Mouse (Mus musculus) embryo, embryonic 10.5 days (tissue): ENCODE data around the gene Kcne3.

Experiments used
- DNase-seq: peaks from one replicate; pipeline ENCODE4 v3.0.0-alpha.2; 2015; ENCODE audit warnings: low spot score

Gene Kcne3

GRCm38 (mm10) chr7:100181614-100182013 lies 5.3 kb downstream of the Kcne3 start:
- no peak for DNase-seq

DNA sequence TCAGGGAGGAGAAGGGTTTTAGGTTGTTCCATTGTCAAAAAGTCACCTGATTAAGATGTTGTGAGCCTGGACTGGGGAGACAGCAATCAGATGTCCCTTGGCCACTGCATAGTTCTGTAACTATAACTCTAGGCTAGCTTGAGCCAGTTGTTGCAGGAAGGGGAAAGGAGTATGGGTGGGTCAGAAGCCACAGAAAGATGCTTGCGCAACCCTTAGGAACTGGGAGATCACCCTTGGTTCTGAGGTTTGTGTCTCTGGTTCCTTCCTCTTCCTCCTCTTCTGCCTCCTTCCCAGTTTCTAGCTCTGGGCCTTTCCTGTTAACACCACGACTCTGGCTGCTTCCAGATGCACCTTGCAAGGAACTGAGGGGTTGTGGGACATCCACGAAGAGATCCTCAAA lies 6.1 kb downstream of the Kcne3 start:
- DNase-seq = no peak

DNA sequence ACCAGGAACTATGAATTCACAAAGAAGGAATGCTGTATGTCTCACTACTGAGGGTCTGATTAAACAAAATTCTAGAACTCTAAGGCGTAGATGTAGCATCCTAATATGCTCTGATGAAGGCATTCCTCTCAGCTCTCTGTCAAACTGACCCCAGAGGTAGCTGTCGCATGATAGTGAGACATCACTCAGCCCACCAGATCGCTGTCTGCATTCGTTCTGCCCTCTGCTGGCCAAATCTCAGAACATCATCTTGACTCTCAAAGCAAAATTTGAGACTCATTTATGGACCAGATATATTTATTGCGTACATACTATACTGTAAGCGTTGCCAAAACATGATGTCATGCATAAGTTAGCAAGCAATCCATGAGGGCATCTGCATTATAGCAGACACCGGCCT lies 11.3 kb downstream of the Kcne3 start:
- DNase-seq = peak; percentile 76

- no peak for DNase-seq
Observed at GRCm38 (mm10) chr7:100190167-100190566, 13.9 kb downstream of the Kcne3 start.

- DNase-seq = peak; percentile 79
Observed at GRCm38 (mm10) chr7:100190778-100191177, 14.5 kb downstream of the Kcne3 start.

- DNase-seq = no peak
Observed at GRCm38 (mm10) chr7:100201191-100201590, 24.9 kb downstream of the Kcne3 start.

DNA sequence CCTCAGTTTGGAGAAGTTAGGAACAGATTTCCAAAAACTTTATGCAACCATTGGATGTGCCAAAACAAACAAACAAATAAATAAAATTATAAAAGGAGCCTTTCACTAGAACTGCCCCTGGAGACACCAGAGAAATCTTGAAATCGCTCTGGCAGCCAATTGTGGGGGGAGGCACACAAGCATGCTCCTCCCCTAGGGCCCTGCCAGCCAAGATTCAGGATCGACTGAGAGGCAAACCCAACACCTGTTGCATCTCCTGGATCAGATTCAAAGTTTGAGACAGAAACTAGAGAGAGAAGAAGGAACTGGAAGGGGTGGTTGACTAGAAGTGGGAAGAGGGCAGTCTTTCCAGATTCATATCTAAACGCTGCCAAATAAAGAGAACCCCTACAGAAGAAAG lies 27.3 kb downstream of the Kcne3 start:
- no peak for DNase-seq

- DNase-seq = no peak
Observed at GRCm38 (mm10) chr7:100204871-100205270, 28.6 kb downstream of the Kcne3 start.

GRCm38 (mm10) chr7:100206144-100206543 lies 29.8 kb downstream of the Kcne3 start:
- DNase-seq = no peak

GRCm38 (mm10) chr7:100207886-100208285 lies 31.6 kb downstream of the Kcne3 start:
- DNase-seq = no peak

GRCm38 (mm10) chr7:100214310-100214709 lies 38.0 kb downstream of the Kcne3 start:
- no peak for DNase-seq

DNA sequence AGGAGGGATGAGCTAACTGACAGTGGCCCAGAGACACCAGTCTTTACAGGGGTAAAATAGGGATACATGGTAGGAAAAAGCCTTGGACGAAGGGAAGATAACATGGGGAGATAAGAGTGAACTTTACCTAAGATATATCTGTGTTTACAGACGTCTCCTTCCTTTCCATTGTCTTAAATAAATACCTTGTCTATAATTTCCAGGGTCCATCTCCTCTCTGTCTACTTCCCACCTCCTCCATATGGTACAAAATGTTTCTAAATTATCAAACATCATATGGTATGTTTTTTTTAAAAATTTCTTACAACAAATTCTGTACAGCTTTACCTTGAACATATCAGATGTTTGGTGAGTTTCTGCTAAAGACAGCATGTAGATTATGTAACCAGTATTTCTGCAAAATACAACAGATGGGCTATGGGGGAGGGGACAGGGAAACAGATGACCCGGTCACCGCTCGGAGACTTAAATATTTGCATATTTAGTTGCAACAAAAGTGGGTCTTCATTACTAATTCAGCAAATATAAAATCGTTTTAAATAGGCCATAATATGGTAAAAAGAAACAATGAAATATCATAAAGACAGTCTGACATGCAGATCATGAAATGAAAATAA lies 38.9 kb downstream of the Kcne3 start:
- peak; percentile 33 for DNase-seq

DNA sequence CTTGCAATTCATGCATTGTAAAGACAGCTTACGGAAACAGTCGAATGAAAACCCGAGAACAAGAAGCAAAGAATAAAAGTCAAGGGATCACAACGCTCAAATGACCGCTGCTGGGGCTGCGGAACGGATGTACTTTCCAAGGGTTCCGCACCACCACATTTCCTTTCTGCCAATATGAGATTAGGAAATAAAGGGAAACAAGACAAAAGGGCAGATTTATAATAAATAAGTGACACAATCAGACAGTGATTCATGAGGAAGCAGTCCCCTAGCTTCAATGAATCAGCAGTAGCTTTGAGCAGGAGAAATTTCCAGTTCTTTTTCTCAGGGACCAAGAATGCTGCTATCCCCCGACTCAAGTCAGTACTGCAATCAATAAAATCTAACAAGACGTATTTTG lies 39.7 kb downstream of the Kcne3 start:
- DNase-seq = no peak

DNA sequence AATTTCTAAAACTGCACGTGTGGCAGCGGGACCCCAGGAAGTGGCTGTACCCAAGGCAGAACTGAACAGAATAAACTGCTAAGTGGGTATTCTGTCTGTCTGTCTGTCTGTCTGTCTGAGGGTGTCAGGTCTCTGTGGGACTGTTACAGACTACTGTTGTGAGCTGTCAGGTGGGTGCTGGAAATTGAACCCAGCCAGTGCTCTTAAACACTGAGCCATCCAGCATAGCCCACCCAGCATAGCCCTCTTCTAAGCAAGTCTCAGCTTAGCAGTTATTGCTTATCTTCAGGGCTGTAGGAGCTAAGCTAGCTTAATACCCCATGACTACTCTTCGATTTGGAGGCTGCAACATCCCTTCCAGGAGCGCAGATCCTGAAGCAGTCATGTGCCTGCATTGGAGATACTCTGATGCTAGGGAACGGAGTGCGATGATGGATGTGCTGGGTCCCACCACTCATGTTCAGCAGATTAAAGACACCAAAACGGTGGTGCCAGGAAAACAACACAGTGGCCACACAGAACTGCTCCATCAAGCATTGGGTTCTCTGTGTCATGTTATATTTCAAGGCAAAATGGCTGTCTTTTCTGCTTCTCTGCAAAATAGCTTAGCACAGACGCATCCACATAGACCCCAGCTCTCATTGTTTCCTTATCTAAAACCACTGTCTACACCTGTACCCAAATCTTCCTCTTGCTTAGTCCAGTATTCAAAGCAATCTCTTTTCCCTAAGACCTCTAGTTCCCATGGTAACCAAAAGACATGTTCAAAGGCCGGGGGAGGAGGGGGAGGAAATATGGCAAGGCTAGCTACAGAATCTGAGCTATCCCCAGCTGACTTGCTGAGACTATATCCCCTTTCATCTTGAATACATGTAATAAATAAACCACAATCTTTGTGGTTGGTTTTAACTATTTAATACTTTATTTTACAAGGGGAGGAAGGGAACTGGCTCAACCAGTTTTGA lies 40.6 kb downstream of the Kcne3 start:
- no peak for DNase-seq

- peak; percentile 98 for DNase-seq
Observed at GRCm38 (mm10) chr7:100227158-100227875, 51.0 kb downstream of the Kcne3 start, which contains the start of gene Pgm2l1. Pgm2l1 (plus strand) TSS chr7:100227394.

DNA sequence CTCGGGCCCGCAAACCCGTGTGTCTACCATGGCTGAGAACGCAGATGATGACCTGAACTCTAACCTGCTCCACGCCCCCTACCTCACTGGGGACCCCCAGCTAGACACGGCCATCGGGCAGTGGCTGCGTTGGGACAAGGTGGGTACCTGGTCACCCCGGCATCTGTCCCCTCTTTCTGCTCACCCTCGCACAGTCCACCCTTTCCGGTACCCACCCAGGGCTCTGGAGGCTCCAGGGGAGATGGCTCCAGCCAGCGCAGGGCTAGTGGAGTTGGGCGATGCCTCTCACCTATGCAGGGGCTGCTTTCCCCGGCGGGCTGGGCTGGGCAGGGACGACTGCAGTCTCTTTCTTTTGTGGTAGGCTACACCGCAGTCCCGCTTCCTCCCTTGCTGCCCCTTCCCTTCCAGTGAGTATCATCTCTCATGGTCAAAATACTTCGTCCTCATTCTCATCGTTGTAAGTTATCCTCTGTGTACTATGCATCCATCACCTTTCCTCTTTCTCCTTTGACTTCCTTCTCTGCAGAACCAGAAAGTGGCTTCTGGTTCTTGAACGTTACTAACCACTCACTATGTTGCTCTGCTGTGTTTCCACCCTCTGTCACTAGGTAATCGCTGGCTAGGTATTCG lies 51.7 kb downstream of the Kcne3 start:
- DNase-seq = peak; percentile 43

GRCm38 (mm10) chr7:100228957-100229356 lies 52.7 kb downstream of the Kcne3 start:
- DNase-seq = no peak

- DNase-seq = no peak
Observed at GRCm38 (mm10) chr7:100230646-100231045, 54.3 kb downstream of the Kcne3 start.

GRCm38 (mm10) chr7:100231661-100232060 lies 55.4 kb downstream of the Kcne3 start:
- DNase-seq = no peak

GRCm38 (mm10) chr7:100233681-100234080 lies 57.4 kb downstream of the Kcne3 start:
- no peak for DNase-seq
